Mouse (Mus musculus) MEL (cell line): ENCODE measurements around the gene Cyth3.
A peak's percentile ranks its signal among the peaks of the same experiment; 100 is the strongest.

Source experiments
- CTCF ChIP-seq, 3 experiments: IDR thresholded peaks in 2 of 3; conservative IDR thresholded peaks in 1 of 3; 2 replicates each; pipeline ENCODE4 v1.5.1; 2011 to 2012; ENCODE audit warnings: low read length in 3 of 3, low read depth in 2 of 3, mild to moderate bottlenecking in 2 of 3, improper control_type of control experiment in 1 of 3, inconsistent platforms in 1 of 3, mixed read lengths in 1 of 3, moderate library complexity in 1 of 3; ENCODE audit not compliant: control insufficient read depth in 1 of 3, insufficient read depth in 1 of 3, poor library complexity in 1 of 3, severe bottlenecking in 1 of 3
- HCFC1 ChIP-seq: IDR thresholded peaks from 2 replicates; pipeline ENCODE4 v1.6.1; 2012; ENCODE audit warnings: low read depth, mild to moderate bottlenecking, inconsistent platforms, low read length, improper control_type of control experiment, moderate library complexity
- KAT2A ChIP-seq: conservative IDR thresholded peaks from 2 replicates; pipeline ENCODE4 v1.6.1; 2012; ENCODE audit warnings: low read depth, low read length, improper control_type of control experiment, inconsistent platforms
- POLR2A ChIP-seq, 2 experiments: IDR thresholded peaks; 2 replicates each; pipeline ENCODE4 v1.6.1; 2011 to 2012; ENCODE audit warnings: low read length in 2 of 2, mild to moderate bottlenecking in 2 of 2, control low read depth in 1 of 2, improper control_type of control experiment in 1 of 2, low read depth in 1 of 2, moderate library complexity in 1 of 2; ENCODE audit not compliant: control insufficient read depth in 1 of 2, insufficient read depth in 1 of 2, poor library complexity in 1 of 2

- TF ChIP-seq POLR2A (IDR thresholded peaks at IDR 0.05; ENCODE audit: control insufficient read depth in 1 of 2, insufficient read depth in 1 of 2, low read depth in 1 of 2, low read length in 2 of 2, poor library complexity in 1 of 2), result no peak
- TF ChIP-seq HCFC1, result no peak
- peak in 2 of 3 experiments; percentile 9 to 48; a peak in 3 of 6 replicates for TF ChIP-seq CTCF (IDR thresholded peaks at IDR 0.05 in 2 of 3, conservative IDR thresholded peaks at IDR 0.05 in 1 of 3; ENCODE audit: control insufficient read depth in 1 of 3, insufficient read depth in 1 of 3, low read depth in 2 of 3, low read length in 3 of 3, poor library complexity in 1 of 3, severe bottlenecking in 1 of 3)
- TF ChIP-seq KAT2A, result no peak
These were observed 74.1 kb downstream of the Cyth3 start for GRCm38 (mm10) chr5:143696323-143696722.
